ENCODE assay signal across 8 mouse cellular contexts in the genomic region with DNA sequence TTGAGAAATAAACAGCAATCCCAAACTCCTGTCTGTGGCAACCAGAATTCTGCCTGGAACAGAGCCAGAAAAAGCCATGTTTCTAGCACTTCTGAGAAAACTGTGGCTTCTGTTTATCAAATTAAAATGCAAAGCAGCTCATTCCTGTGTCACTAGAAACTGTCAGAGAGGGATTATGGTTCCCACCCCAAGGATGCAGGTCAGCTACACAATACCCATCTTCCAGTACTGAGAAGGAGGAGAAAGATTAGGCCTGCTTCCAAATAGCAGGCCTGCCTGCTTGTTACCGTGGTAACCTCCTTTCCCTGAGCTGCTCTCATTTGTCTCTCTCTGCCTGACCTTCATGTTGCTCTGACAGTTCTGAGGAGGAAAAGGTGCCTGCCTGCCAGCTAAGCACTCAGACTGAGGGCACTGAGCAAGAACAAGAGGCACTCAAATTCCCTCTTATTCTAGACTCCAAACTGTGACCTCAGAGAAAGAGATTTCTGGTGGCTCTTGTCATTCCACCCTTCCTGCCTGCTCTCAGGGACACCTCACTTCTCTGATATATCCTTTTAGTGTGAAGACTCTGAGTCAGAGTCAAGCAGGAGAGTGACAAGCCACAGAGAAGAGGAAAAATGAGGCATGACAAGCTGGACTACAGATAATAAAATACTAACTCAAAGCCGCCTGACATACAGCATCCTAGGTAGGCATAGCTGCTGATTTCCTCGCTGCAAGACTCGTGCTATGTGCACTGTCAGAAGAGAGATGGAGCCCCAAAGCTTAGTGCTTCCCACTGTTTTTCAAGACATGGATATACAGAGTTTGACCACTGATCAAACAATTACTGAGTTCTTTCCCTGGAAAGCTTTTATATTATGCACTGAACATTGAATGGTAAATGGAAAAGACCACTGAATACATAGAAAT.
DNase-seq lines count a peak whose midpoint lies in the region; ATAC-seq and TF ChIP-seq lines count a peak whose summit lies in the region.

No protein-coding gene starts in this region.

- TF ChIP-seq CTCF in cortical plate, adult 2 months (IDR thresholded peaks at IDR 0.05; ENCODE audit: extremely low read depth, insufficient read depth, low read length) = no peak
- TF ChIP-seq CTCF in heart, adult 2 months (IDR thresholded peaks at IDR 0.05) = no peak

- intact Hi-C loops in heart, adult 2 months (cut with DNase I) = no loop called here
- intact Hi-C loops in gastrocnemius, postnatal 36 days (cut with DNase I) = no loop called here

- H3K4me2 ChIP-seq in kidney, embryonic 15.5 days = no peak overlapping the region
- H3K4me2 ChIP-seq in limb, embryonic 13.5 days (replicated peaks) = no peak overlapping the region
- H3K4me2 ChIP-seq in neural tube, embryonic 12.5 days (replicated peaks) = peak overlapping the region; percentile 22

- H3K9ac ChIP-seq in heart, adult 2 months (ENCODE audit: low read depth, low read length) = no peak overlapping the region
- no peak overlapping the region for H3K9ac ChIP-seq in kidney, embryonic 15.5 days
- no peak overlapping the region for H3K9ac ChIP-seq in limb, embryonic 13.5 days
- no peak overlapping the region for H3K9ac ChIP-seq in neural tube, embryonic 12.5 days

- peak; percentile 65 for DNase-seq in adrenal gland, postnatal 10 days
- DNase-seq in heart, adult 2 months = peak; percentile 33 to 49
- no peak for DNase-seq in gastrocnemius, postnatal 36 days
- no peak for DNase-seq in thymus, postnatal 0 days (ENCODE audit: low spot score)

- H3K4me3 ChIP-seq in cortical plate, adult 2 months (ENCODE audit: insufficient read depth, low read length) = no peak overlapping the region
- no peak overlapping the region for H3K4me3 ChIP-seq in heart, adult 2 months
- H3K4me3 ChIP-seq in kidney, embryonic 15.5 days (replicated peaks) = no peak overlapping the region
- H3K4me3 ChIP-seq in limb, embryonic 13.5 days = no peak overlapping the region
- no peak overlapping the region for H3K4me3 ChIP-seq in neural tube, embryonic 12.5 days

- ATAC-seq in kidney, embryonic 15.5 days (replicated peaks; ENCODE audit: low FRiP score) = no peak
- ATAC-seq in limb, embryonic 13.5 days (ENCODE audit: low FRiP score, low read depth) = peak; percentile 44; the same call in 1 of the 2 replicates
- ATAC-seq in neural tube, embryonic 12.5 days (ENCODE audit: low FRiP score, low read depth) = peak; percentile 82

- peaks cover 7% of the 10 kb centered on the region for H3K4me1 ChIP-seq in cortical plate, adult 2 months (ENCODE audit: control insufficient read depth, insufficient read depth, low read length)
- peaks cover 6% of the 10 kb centered on the region for H3K4me1 ChIP-seq in heart, adult 2 months (ENCODE audit: control insufficient read depth, insufficient read depth, low read length)
- peaks cover 28% of the 10 kb centered on the region for H3K4me1 ChIP-seq in kidney, embryonic 15.5 days
- H3K4me1 ChIP-seq in limb, embryonic 13.5 days = peaks cover 35% of the 10 kb centered on the region
- H3K4me1 ChIP-seq in neural tube, embryonic 12.5 days = peaks cover 35% of the 10 kb centered on the region

- H3K27ac ChIP-seq in cortical plate, adult 2 months (ENCODE audit: insufficient read depth, low read length) = peak overlapping the region; percentile 36
- peak overlapping the region; percentile 49; the same call in 1 of the 2 replicates for H3K27ac ChIP-seq in heart, adult 2 months
- H3K27ac ChIP-seq in kidney, embryonic 15.5 days = peak overlapping the region; percentile 59
- H3K27ac ChIP-seq in limb, embryonic 13.5 days = 0 out of 2 replicates have a peak overlapping the region, but pooled peaks have one; percentile 44
- peak overlapping the region; percentile 51 for H3K27ac ChIP-seq in neural tube, embryonic 12.5 days

- H3K9me3 ChIP-seq in kidney, embryonic 15.5 days (replicated peaks) = no peaks in the 10 kb centered on the region
- H3K9me3 ChIP-seq in limb, embryonic 13.5 days = no peaks in the 10 kb centered on the region
- no peaks in the 10 kb centered on the region for H3K9me3 ChIP-seq in neural tube, embryonic 12.5 days

- TF ChIP-seq EP300 in heart, adult 2 months (IDR thresholded peaks at IDR 0.05; ENCODE audit: insufficient read depth, low read depth, low read length) = no peak

- no peaks in the 10 kb centered on the region for H3K27me3 ChIP-seq in heart, adult 2 months (ENCODE audit: control insufficient read depth, insufficient read depth, low read length)
- no peaks in the 10 kb centered on the region for H3K27me3 ChIP-seq in kidney, embryonic 15.5 days
- no peaks in the 10 kb centered on the region for H3K27me3 ChIP-seq in limb, embryonic 13.5 days
- H3K27me3 ChIP-seq in neural tube, embryonic 12.5 days (replicated peaks) = no peaks in the 10 kb centered on the region

- no peaks in the 10 kb centered on the region for H3K79me2 ChIP-seq in heart, adult 2 months (replicated peaks; ENCODE audit: control insufficient read depth, insufficient read depth, low read length)

- WGBS in heart, adult 2 months = 36% methylated on average over 4 of the region's 4 CpGs
- WGBS in kidney, embryonic 15.5 days = 39% methylated on average over 4 of the region's 4 CpGs
- 60% methylated on average over 4 of the region's 4 CpGs for WGBS in limb, embryonic 13.5 days
- 34% methylated on average over 4 of the region's 4 CpGs for WGBS in neural tube, embryonic 12.5 days

- no peak for TF ChIP-seq POLR2A in cortical plate, adult 2 months (IDR thresholded peaks at IDR 0.05; ENCODE audit: extremely low read depth, insufficient read depth, low read length)
- no peak for TF ChIP-seq POLR2A in heart, adult 2 months (IDR thresholded peaks at IDR 0.05; ENCODE audit: insufficient read depth, low read depth, low read length)

- peaks cover 5% of the 10 kb centered on the region; the same call in 1 of the 2 replicates for H3K36me3 ChIP-seq in heart, adult 2 months (ENCODE audit: control insufficient read depth, insufficient read depth, low read length)
- 0 out of 2 replicates have a peak, but pooled peaks cover under 1% of the 10 kb centered on the region for H3K36me3 ChIP-seq in kidney, embryonic 15.5 days
- peaks cover under 1% of the 10 kb centered on the region for H3K36me3 ChIP-seq in limb, embryonic 13.5 days
- no peaks in the 10 kb centered on the region for H3K36me3 ChIP-seq in neural tube, embryonic 12.5 days

Comparison
In these comparisons a context has a peak if more than half of its experiments do, and no peak if none do; other contexts are left out.
1. DNase-seq: peak in adrenal gland, postnatal 10 days (single experiment) and heart, adult 2 months (2 of 2); none in gastrocnemius, postnatal 36 days (0 of 2) and thymus, postnatal 0 days (single experiment).
2. Peak in every context shown above with its lines, with median percentiles within 50 percentile points of each other: H3K27ac ChIP-seq.